Mouse (Mus musculus) A20 (cell line): ENCODE data around the gene Zfp36l1.

Experiments used
- DNase-seq: peaks from one replicate; pipeline ENCODE4 v3.0.0-alpha.2; 2011; ENCODE audit warnings: low read depth, low spot score

The Zfp36l1 gene

GRCm38 (mm10) chr12:80112852-80113551 is at the start of gene Zfp36l1:
Gene Zfp36l1 (minus strand): TSS chr12:80113013.
- peak; percentile 97 for DNase-seq

GRCm38 (mm10) chr12:80162448-80162847 is 49.6 kb upstream of the Zfp36l1 start:
- DNase-seq = no peak

GRCm38 (mm10) chr12:80157675-80158074 is 44.9 kb upstream of the Zfp36l1 start:
- peak; percentile 50 for DNase-seq

GRCm38 (mm10) chr12:80153687-80154326 is 41.0 kb upstream of the Zfp36l1 start:
- peak; percentile 85 for DNase-seq

- no peak for DNase-seq
These were observed 40.3 kb upstream of the Zfp36l1 start for GRCm38 (mm10) chr12:80153078-80153477.

GRCm38 (mm10) chr12:80151821-80152220 is 39.0 kb upstream of the Zfp36l1 start:
- no peak for DNase-seq

GRCm38 (mm10) chr12:80150624-80151023 is 37.8 kb upstream of the Zfp36l1 start:
- DNase-seq = no peak

- DNase-seq = peak; percentile 78
These were observed 34.9 kb upstream of the Zfp36l1 start for GRCm38 (mm10) chr12:80147563-80148214.

- DNase-seq = peak; percentile 89
These were observed 33.7 kb upstream of the Zfp36l1 start for GRCm38 (mm10) chr12:80146227-80147223.

GRCm38 (mm10) chr12:80145365-80145764 is 32.6 kb upstream of the Zfp36l1 start:
- no peak for DNase-seq

- DNase-seq = no peak
These were observed 32.0 kb upstream of the Zfp36l1 start for GRCm38 (mm10) chr12:80144846-80145245.

- peak; percentile 60 for DNase-seq
These were observed 28.7 kb upstream of the Zfp36l1 start for GRCm38 (mm10) chr12:80141470-80141869.

GRCm38 (mm10) chr12:80141011-80141410 is 28.2 kb upstream of the Zfp36l1 start:
- no peak for DNase-seq

GRCm38 (mm10) chr12:80137744-80138143 is 24.9 kb upstream of the Zfp36l1 start:
- DNase-seq = no peak

GRCm38 (mm10) chr12:80137246-80137645 is 24.4 kb upstream of the Zfp36l1 start:
- no peak for DNase-seq

GRCm38 (mm10) chr12:80136264-80136930 is 23.6 kb upstream of the Zfp36l1 start:
- no peak for DNase-seq

GRCm38 (mm10) chr12:80135173-80135572 is 22.4 kb upstream of the Zfp36l1 start:
- no peak for DNase-seq

- DNase-seq = no peak
These were observed 20.3 kb upstream of the Zfp36l1 start for GRCm38 (mm10) chr12:80133011-80133545.

GRCm38 (mm10) chr12:80132250-80133003 is 19.6 kb upstream of the Zfp36l1 start:
- DNase-seq = peak; percentile 90
